Mouse (Mus musculus) left cerebral cortex, adult 2 months (tissue): ENCODE results near the gene Cbfa2t2. TPM values are rescaled to one million over a fixed set of nuclear protein-coding genes. Genes with fewer than 3 reads are reported as not detected.
A peak's percentile ranks its signal among the peaks of the same experiment; 100 is the strongest.

ENCODE experiments used
- DNase-seq, 2 experiments: peaks; one replicate each; pipeline ENCODE4 v3.0.0; 2021 to 2022; ENCODE audit warnings: low spot score in 2 of 2, mixed read lengths in 1 of 2; ENCODE audit errors: extremely low spot score in 1 of 2
- H3K27ac ChIP-seq: fragments of 200-600 bp; 2 replicates; pipeline ENCODE4 v1.8.1; 2022
- H3K4me3 ChIP-seq: fragments of 200-600 bp; 2 replicates; pipeline ENCODE4 v1.8.1; 2022
- CTCF ChIP-seq: fragments of 200-600 bp; IDR thresholded peaks from 2 replicates; pipeline ENCODE4 v1.8.1; 2022; ENCODE audit warnings: antibody characterized with exemption, mild to moderate bottlenecking, moderate library complexity
- intact Hi-C: fragments of 180-260 bp; cut with DNase I; formaldehyde crosslinking; loops from one replicate; pipeline ENCODE4 v1.15.1; 2025
- total RNA-seq, 2 experiments: library from RNA; stranded (reverse); gene quantifications; 2 replicates each; pipeline ENCODE4 v1.2.3; 2021

Cbfa2t2 gene
- total RNA-seq, 2 experiments from 2014 or later = 54.3 to 57.4 TPM

DNA sequence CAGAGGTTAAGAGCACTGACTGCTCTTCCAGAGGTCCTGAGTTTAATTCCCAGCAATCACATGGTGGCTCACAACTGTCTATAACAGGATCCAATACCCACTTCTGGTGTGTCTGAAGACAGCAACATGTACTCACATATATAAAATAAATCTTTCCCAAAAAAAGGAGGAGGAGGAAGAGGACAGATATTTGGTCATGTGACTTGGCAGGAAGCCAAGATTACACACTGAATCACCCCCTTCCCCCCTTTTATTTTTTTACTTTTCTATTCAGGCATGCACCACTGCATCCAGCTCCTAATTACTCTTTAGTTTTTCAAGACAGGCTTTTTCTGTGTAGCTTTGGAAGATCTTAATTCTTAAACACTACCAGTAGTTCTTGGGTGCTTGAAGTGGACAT lies 85.2 kb downstream of the Cbfa2t2 start:
- intact Hi-C loops = no loop called here
- no peak overlapping the region for H3K27ac ChIP-seq
- TF ChIP-seq CTCF = no peak
- DNase-seq = no peak
- H3K4me3 ChIP-seq = no peak overlapping the region

DNA sequence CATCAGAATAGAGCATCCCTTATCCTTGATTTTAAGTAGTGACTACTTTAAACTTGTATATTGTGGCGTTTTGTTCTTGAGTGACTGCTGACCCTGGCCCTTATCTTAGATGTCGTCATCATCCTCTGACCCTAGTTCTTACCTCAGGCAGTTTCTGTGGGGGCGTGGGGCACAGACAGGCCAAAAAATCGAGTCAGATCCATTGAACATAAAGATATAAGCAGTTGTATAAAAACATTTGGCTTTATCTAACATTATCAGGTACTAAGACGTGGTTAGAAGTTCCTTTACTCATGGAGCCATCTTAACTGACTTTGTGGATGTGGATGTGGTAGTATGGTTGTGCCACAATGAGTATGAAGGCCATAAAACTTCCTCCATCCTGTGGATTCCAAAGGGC lies 86.1 kb downstream of the Cbfa2t2 start:
- Histone ChIP-seq H3K4me3 (no peak overlapping the region), H3K27ac (no peak overlapping the region)
- no peak for DNase-seq
- intact Hi-C loops = no loop called here
- no peak for TF ChIP-seq CTCF

DNA sequence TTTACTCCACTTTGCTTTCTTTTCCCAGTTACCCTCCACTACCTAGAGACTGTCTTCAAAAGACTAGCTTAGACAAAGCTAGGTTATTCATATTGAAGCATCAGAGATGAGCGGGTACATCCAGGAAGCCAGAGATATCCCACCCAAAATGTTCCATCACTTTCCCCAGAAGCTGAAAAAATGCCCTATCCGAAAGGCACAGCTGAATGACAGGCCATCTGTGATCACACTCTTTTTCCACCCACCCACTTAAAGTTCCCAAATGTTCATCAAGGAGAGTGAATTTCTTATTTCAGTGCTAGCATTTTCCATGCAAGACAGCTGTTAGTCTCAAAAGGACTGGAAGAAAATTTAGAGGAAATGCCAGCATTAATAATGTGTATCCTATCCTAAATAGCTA lies 89.0 kb downstream of the Cbfa2t2 start:
- intact Hi-C loops = no loop called here
- TF ChIP-seq CTCF = no peak
- DNase-seq = no peak
- peak overlapping the region; percentile 67 for H3K27ac ChIP-seq
- no peak overlapping the region for H3K4me3 ChIP-seq

DNA sequence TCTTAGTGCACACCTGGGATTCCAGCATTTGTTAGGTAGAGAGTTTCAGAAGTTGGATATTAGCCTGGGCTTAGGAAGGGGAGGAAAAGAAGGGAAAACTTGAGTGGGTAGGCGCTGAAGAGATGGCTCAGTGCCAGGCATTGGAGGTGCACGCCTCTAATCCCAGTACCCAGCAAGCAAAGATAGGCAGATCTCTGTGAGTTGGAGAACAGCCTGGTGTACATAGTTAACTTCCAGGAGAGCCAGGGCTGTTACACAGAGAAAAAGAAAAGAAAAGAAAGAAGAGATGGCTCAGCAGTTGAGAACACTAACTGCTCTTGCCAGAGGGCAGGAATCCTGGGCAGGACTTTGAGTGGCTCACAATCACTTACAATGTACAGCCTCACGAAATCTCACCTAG lies 90.2 kb downstream of the Cbfa2t2 start:
- Histone ChIP-seq H3K4me3 (no peak overlapping the region), H3K27ac (0 out of 2 replicates have a peak overlapping the region, but pooled peaks have one; percentile 0)
- DNase-seq = no peak
- no peak for TF ChIP-seq CTCF
- intact Hi-C loops = no loop called here

DNA sequence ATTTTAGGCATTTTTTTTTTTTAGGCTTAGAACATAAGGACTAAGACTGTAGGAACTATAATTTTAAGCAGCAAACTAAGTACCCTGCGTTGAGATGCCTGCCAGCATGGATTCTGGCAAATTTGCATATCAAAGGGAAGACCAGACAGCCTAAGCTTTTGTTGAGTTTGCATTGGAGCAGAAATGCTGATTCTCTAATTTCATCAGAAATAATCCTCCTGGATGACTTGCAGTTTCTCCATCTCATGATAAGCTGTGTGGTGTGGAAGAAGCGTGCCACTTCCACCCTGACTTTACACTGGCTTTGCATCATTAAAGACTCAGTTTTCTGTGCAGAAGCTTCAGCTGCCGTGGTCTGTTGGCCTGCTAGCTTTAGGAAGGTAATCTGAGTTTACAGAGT lies 96.6 kb downstream of the Cbfa2t2 start:
- H3K4me3 ChIP-seq = no peak overlapping the region
- DNase-seq = no peak
- intact Hi-C loops = no loop called here
- no peak for TF ChIP-seq CTCF
- no peak overlapping the region for H3K27ac ChIP-seq

DNA sequence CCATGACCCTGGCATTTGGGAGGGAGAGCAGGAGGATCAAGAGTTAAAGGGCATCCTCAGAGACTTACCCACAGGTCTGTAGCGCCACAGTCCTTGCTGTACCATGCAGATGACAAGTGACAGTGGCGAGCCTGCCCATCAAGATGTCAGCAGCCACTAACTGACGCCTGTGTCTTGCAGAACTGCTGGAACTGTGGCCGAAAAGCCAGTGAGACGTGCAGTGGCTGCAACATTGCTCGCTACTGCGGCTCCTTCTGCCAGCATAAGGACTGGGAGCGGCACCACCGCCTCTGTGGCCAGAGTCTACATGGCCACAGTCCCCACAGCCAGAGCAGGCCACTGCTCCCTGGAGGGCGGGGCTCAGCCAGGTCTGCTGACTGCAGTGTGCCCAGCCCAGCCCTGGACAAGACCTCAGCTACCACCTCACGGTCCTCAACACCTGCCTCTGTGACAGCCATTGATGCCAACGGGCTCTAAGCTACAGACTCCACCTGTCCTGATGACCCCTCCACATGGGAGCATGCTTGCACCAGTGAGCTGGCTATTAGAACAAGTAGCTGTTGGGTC lies 98.5 kb downstream of the Cbfa2t2 start:
- TF ChIP-seq CTCF = no peak
- H3K27ac ChIP-seq = no peak overlapping the region
- DNase-seq = no peak
- intact Hi-C loops = no loop called here
- no peak overlapping the region for H3K4me3 ChIP-seq

DNA sequence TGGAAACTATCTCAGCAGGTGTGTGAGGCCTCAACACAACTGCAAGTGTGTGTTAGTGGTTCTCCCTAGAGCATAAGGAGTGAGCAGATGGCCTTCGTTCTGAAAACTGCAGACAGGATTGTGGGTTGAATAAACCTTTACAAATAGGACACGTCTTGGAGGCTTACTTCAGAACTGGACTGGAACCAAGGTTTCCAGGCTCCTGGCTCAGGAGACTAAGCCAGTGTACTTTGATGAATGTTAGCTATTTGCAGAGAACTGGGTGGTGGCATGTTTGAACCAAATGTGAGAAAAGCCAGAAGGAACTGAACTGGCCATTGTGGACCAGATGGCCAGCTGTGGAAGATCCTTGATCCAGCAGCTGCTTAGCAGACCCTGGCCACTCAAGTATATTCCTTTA lies 102.0 kb downstream of the Cbfa2t2 start:
- peak overlapping the region; percentile 79 for H3K27ac ChIP-seq
- TF ChIP-seq CTCF = no peak
- no peak for DNase-seq
- intact Hi-C loops = no loop called here
- H3K4me3 ChIP-seq = no peak overlapping the region

DNA sequence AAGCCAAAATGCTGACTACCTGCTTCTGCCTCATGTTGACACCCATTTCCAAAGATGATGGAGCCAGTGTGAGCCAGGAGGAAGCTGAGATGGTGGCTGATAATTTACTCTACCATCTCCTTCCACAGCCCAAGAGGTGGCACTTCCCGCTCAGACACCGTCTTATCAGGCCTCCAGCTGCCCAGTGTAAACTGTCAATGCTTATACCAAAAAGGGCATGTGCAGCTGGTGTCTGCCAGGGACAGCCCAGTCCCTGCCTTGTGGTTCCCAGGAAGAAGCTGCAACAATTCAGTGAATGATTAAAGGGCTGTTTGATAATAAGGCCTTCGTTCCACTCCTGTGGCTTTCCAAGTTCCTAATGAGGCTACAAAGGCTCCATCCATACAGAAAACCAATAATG lies 102.4 kb downstream of the Cbfa2t2 start:
- Histone ChIP-seq H3K4me3 (no peak overlapping the region), H3K27ac (peak overlapping the region; percentile 79)
- TF ChIP-seq CTCF = no peak
- DNase-seq = no peak
- intact Hi-C loops = loop anchor here (1.0 kb wide), 2 partner anchors 121 to 126 kb away; no protein-coding TSS in a partner anchor

DNA sequence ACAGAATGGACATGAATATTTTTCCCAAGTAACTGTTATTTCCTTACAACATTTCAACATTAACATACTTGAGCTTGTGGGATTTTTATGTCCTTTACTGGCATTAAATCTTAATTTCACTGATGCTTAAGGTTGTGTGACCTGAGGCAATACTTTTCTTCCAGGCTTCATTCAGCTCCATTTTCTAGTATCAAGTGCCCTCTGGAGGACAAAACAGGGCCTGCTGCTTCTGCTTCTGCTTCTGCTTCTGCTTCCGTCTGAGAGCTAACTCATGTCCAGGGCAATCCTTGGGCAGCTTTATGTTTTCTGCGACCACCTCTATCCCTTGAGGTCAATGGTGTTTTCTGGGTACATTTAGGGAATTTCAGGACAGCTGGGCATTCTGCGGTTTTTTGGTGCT lies 103.4 kb downstream of the Cbfa2t2 start:
- intact Hi-C loops = loop anchor here (1.0 kb wide), 2 partner anchors 122 to 127 kb away; no protein-coding TSS in a partner anchor
- H3K27ac ChIP-seq = peak overlapping the region; percentile 79; the same call in 1 of the 2 replicates
- DNase-seq = peak in 1 of 2 experiments; percentile 56
- TF ChIP-seq CTCF = peak; percentile 76
- H3K4me3 ChIP-seq = no peak overlapping the region

DNA sequence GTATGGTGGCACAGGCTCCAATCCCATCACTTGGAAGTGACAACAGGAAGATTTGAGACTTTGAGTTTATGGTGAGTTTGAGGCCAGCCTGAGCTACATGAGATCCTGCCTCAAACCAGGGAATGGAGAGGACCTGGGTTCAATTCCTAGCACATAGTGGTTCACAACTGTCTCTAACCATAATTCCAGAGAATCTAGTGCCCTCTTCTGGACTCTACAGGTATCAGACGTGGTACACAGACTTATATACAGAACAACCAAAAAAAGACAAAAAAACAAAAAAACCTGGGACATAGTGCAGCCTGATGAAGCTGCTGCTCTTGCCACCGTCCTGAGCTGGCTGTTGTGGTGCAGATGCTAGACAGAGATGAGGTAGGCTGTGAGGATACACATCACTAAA lies 105.3 kb downstream of the Cbfa2t2 start:
- intact Hi-C loops = no loop called here
- TF ChIP-seq CTCF = peak; percentile 36

DNA sequence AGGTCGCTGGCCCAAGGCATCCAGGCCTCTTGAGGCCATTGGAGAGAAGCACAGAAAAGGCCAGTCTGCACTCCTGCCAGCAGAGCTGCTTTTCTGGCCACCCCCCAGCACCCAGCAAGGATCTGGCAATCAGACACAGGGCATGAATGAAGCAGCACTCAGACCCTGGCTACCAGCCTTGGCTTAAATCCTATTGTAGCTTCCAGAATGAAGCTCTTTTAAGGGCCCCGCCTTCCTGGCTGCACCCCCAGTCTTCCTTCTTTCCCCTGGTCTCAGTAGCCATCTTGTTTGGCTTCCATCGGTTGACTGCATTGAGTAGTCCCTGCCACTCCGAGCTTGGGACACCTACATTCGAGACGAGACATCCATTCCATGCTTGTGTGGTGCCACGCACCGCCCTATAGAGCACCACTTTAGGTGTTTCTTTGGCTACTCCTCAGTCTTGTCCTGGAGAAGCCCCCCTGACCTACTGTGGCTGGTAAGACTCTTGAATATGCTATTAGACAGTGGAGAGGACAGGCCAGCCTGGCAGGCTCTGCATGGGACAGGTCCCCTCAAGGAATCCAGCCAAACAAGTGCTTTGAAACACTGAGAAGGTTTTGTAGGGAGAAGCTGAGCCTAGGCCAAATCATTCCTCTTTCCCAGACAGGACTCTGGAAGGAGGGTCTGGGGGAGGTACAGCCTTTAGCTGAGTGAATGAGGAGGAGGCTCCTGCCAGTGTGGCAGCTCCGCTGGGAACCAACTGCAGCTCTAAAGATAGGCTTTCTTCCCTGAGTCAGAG lies 107.5 kb downstream of the Cbfa2t2 start:
- no peak; the same call in 1 of the 2 replicates for TF ChIP-seq CTCF
- intact Hi-C loops = no loop called here
- Histone ChIP-seq H3K4me3 (no peak overlapping the region), H3K27ac (peak overlapping the region; percentile 66)
- peak in 1 of 2 experiments; percentile 66 for DNase-seq

More for the DNA sequence above, 105.3 kb downstream of the Cbfa2t2 start:
- no peak overlapping the region for H3K4me3 ChIP-seq
- no peak for DNase-seq
- H3K27ac ChIP-seq = no peak overlapping the region

DNA sequence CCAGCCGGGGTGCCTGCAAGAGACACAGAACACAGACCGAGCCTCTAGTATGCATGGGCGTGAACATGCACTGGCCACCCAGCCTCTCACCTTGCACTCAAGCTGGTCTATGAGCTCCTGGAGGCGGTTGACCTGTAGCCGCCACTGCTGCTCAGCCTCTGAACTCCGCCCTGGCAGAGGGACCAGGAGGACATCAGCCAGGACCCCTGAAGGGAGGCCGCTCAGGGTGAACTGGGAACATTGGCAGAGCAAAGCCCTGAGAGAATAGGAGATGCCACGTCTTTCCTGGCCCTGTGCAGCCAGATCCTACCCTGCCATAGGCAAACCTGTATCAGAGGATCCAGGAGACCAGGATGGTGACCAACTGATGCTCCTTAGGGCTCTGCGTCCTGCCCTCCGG lies 110.4 kb downstream of the Cbfa2t2 start, which contains the start of gene 1700003F12Rik:
Gene 1700003F12Rik (plus strand): TSS at position 375 of the 400 bp plus-strand sequence.
- DNase-seq = no peak
- no peak for TF ChIP-seq CTCF
- intact Hi-C loops = no loop called here
- no peak within 1 kb of the TSS for H3K27ac ChIP-seq
- H3K4me3 ChIP-seq = no peak within 1 kb of the TSS
